Mouse (Mus musculus) spleen, adult 2 months (tissue): ENCODE measurements around the gene Tmem88b. TPM values are rescaled to one million over a fixed set of nuclear protein-coding genes. Genes with fewer than 3 reads are reported as not detected.
A peak's percentile ranks its signal among the peaks of the same experiment; 100 is the strongest.

Source experiments
- DNase-seq, 2 experiments: peaks; one replicate each; pipeline versions ENCODE4 v3.0.0 to v3.0.0-alpha.2; 2012 to 2021; ENCODE audit warnings: low spot score in 2 of 2, low read depth in 1 of 2
- H3K27ac ChIP-seq: fragments of 200-500 bp; 2 replicates; pipeline ENCODE4 v1.5.1; 2012; ENCODE audit warnings: low read length, inconsistent platforms; ENCODE audit not compliant: insufficient read depth
- H3K27me3 ChIP-seq: fragments of 200-500 bp; 2 replicates; pipeline ENCODE4 v1.6.1; 2012; ENCODE audit warnings: mild to moderate bottlenecking, moderate library complexity, low read length, inconsistent platforms; ENCODE audit not compliant: control insufficient read depth, insufficient read depth
- H3K36me3 ChIP-seq: fragments of 200-500 bp; 2 replicates; pipeline ENCODE4 v1.6.1; 2012; ENCODE audit warnings: mild to moderate bottlenecking, low read length, inconsistent platforms; ENCODE audit not compliant: control insufficient read depth, insufficient read depth
- H3K4me1 ChIP-seq: fragments of 200-500 bp; 2 replicates; pipeline ENCODE4 v1.6.1; 2011; ENCODE audit warnings: inconsistent platforms; ENCODE audit not compliant: control insufficient read depth, insufficient read depth, insufficient read length
- H3K4me3 ChIP-seq: fragments of 200-500 bp; 2 replicates; pipeline ENCODE4 v1.5.1; 2011; ENCODE audit warnings: mild to moderate bottlenecking, inconsistent platforms; ENCODE audit not compliant: insufficient read depth, insufficient read length; ENCODE audit errors: extremely low read depth
- CTCF ChIP-seq: fragments of 200-500 bp; IDR thresholded peaks from 2 replicates; pipeline ENCODE4 v1.5.1; 2011; ENCODE audit warnings: mild to moderate bottlenecking, inconsistent platforms; ENCODE audit not compliant: insufficient read depth, insufficient read length, insufficient replicate concordance; ENCODE audit errors: extremely low read depth
- POLR2A ChIP-seq: fragments of 200-500 bp; IDR thresholded peaks from 2 replicates; pipeline ENCODE4 v1.6.1; 2011; ENCODE audit warnings: low read depth, low read length, inconsistent platforms
- WGBS: fragments of 180-500 bp; shearing (Covaris S2); methylation state at CpG from one replicate; pipeline ENCODE4 v1.1.7; 2018; 5-methylcytosine and 5-hydroxymethylcytosine counted together
- polyA plus RNA-seq: library from polyadenylated mRNA; depleted of rRNA; stranded (reverse); fragments of >200 nt; gene quantifications from 2 replicates; pipeline ENCODE4 v1.2.3, GENCODE M21; 2012

The Tmem88b gene
- polyA plus RNA-seq, 1 experiment = 0.16 TPM

- H3K27me3 ChIP-seq = peaks cover 1% of the 10 kb centered on the region; the same call in 1 of the 2 replicates
- DNase-seq = no peak
- WGBS = 84% methylated on average over 4 of the region's 4 CpGs
Measured at GRCm38 (mm10) chr4:155779498-155779897, 6.2 kb downstream of the Tmem88b start.

DNA sequence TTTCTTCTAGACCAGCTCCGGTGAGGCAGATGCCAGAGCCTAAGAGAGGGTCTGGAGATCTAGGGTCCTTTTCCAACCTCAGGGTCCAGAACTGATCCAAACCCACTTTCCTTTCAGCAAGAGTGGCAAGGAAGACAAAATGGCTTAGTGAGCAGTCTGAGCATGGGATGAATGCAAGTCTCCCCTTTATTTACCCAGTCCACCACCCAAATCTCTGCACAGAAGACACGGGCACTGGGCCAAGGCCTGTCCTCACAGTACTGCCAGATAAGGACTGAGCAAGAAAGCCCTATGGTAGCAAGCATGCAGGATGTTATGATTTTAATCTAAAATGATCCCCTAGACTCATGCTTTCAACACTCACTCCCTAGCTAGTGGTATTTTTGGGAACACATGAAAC, 7.9 kb downstream of the Tmem88b start:
- Histone ChIP-seq H3K4me1 (peaks cover 13% of the 10 kb centered on the region), H3K27ac (no peak overlapping the region), H3K36me3 (no peaks in the 10 kb centered on the region), H3K27me3 (no peaks in the 10 kb centered on the region), H3K4me3 (no peak overlapping the region)
- WGBS = 89% methylated on average over 2 of the region's 2 CpGs
- TF ChIP-seq POLR2A = no peak
- no peak for TF ChIP-seq CTCF
- no peak for DNase-seq

More at GRCm38 (mm10) chr4:155779498-155779897, 6.2 kb downstream of the Tmem88b start:
- Histone ChIP-seq H3K27ac (no peak overlapping the region), H3K4me3 (no peak overlapping the region), H3K4me1 (peaks cover 13% of the 10 kb centered on the region), H3K36me3 (no peaks in the 10 kb centered on the region)
- TF ChIP-seq POLR2A = no peak
- TF ChIP-seq CTCF = no peak

DNA sequence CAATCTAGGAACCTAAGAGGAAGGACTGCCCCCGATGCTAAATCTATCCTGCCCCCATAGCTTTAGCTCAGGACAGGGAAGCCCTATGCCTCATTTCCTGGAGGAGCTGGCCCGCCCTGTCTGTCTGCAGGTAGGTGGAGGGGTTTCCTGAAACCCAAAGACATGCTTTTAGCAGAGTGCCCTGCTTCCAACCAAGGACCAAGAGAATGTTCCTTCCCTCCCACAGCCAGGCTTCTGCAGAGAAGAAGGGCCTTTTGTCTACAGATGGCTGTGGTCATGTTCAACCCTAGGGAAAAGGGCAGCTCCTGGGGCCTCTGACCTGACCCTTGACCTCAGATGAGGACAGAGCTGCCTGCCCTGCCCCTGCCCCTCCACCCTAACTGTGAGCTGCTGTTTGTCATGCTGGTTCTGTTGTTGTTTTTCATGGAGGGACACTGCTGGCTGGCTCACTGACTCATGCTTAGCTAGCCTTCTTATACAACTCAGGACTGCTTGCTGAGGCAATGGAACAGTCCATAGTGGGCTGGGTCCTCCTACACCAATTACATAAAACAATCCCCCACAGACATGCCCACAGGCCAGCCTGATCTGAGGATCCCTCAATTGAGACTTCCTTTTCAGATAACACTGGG, 8.9 kb downstream of the Tmem88b start:
- Histone ChIP-seq H3K36me3 (no peaks in the 10 kb centered on the region), H3K4me1 (peaks cover 13% of the 10 kb centered on the region), H3K27me3 (no peaks in the 10 kb centered on the region), H3K4me3 (no peak overlapping the region), H3K27ac (peak overlapping the region; percentile 31)
- 42% methylated on average over 2 of the region's 2 CpGs for WGBS
- DNase-seq = no peak
- TF ChIP-seq CTCF = no peak
- TF ChIP-seq POLR2A = no peak

DNA sequence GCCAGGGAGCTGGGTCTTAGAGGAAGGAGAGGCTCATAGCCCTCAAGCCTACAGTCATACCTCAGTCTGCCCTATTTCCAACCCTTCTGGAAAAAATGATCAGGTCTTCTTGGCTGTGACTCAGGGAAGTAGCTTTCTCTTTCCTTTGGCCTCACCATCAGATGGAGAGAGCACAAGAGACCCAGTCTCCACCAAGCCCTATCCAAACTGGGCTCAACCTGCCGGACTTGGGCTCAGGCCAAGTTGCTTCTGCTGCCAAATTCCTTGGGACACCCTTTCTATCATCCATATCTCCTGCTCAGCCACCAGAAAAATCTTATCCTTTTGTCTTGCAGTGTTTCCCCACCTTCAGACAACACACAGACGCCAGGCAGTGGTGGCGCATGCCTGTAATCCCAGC, 9.8 kb downstream of the Tmem88b start:
- peaks cover 13% of the 10 kb centered on the region for H3K4me1 ChIP-seq
- WGBS = 80% methylated on average over 3 of the region's 3 CpGs
- DNase-seq = no peak
- H3K27me3 ChIP-seq = no peaks in the 10 kb centered on the region
- peak overlapping the region; percentile 9 for H3K27ac ChIP-seq
- no peaks in the 10 kb centered on the region for H3K36me3 ChIP-seq
- no peak for TF ChIP-seq POLR2A
- TF ChIP-seq CTCF = no peak
- no peak overlapping the region for H3K4me3 ChIP-seq

DNA sequence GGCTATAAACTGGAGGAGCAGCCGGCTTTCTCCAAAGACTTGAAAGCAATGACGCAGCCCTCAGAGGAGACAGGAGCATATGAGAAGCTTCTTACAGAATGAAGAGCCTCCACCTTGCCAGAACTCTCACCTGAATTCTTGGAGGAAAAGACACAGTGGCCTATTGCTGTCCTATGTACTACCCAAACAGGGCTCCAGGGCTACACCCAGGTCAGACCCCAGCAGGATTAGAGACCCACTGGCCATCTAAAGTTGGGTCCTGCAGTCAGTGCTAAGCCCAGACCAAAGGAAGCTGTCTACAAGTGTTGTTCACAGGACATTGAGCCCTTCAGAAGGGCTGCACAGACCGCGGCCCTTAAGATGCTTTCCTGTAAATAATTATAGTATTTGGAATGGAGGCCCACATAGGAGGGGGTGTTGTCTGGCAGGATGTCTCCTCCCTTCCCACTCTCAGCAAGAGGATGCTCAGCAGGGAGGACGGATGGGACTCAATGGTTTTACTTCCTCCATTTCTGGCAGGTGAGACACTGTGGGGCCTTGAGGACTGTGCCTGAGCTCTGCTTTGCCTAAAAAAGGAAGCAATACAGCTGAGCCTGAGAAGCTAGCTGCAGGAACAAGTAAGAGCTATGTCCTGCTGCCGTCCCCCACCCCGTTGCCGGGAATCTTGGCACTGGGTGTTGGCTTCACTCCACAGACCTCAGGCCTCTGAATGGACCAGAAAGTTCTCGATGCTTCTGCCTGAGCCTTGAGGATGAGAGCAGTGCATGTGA, 10.5 kb downstream of the Tmem88b start:
- DNase-seq = peak in 1 of 2 experiments; percentile 38
- Histone ChIP-seq H3K4me3 (no peak overlapping the region), H3K27ac (peak overlapping the region; percentile 45), H3K27me3 (no peaks in the 10 kb centered on the region), H3K36me3 (no peaks in the 10 kb centered on the region), H3K4me1 (peaks cover 17% of the 10 kb centered on the region)
- WGBS = 24% methylated on average over 9 of the region's 9 CpGs
- no peak for TF ChIP-seq CTCF
- TF ChIP-seq POLR2A = no peak

GRCm38 (mm10) chr4:155774280-155774754, 11.4 kb downstream of the Tmem88b start, which contains the start of gene Vwa1:
Vwa1 (minus strand) TSS chr4:155774698.
- H3K4me3 ChIP-seq = peak within 1 kb of the TSS; percentile 28; the same call in 1 of the 2 replicates
- H3K36me3 ChIP-seq = no peaks in the 10 kb centered on the region
- peaks cover 17% of the 10 kb centered on the region for H3K4me1 ChIP-seq
- no peaks in the 10 kb centered on the region for H3K27me3 ChIP-seq
- TF ChIP-seq POLR2A (peak; percentile 1; the same call in 1 of the 2 replicates), CTCF (no peak)
- 1% methylated on average over 35 of the region's 35 CpGs for WGBS
- peak; percentile 25 to 81 for DNase-seq
- peak within 1 kb of the TSS; percentile 45 for H3K27ac ChIP-seq
